Mouse (Mus musculus) liver, adult 2 months (tissue): ENCODE measurements around the gene Nme4.

Experiments
- CTCF ChIP-seq: fragments of 200-500 bp; IDR thresholded peaks from 2 replicates; pipeline ENCODE4 v1.5.1; 2011; ENCODE audit warnings: low read depth, low read length, control low read depth
- POLR2A ChIP-seq: fragments of 200-500 bp; IDR thresholded peaks from 2 replicates; pipeline ENCODE4 v1.6.1; 2011; ENCODE audit warnings: low read length, control low read depth; ENCODE audit not compliant: insufficient read depth; ENCODE audit errors: extremely low read depth

DNA sequence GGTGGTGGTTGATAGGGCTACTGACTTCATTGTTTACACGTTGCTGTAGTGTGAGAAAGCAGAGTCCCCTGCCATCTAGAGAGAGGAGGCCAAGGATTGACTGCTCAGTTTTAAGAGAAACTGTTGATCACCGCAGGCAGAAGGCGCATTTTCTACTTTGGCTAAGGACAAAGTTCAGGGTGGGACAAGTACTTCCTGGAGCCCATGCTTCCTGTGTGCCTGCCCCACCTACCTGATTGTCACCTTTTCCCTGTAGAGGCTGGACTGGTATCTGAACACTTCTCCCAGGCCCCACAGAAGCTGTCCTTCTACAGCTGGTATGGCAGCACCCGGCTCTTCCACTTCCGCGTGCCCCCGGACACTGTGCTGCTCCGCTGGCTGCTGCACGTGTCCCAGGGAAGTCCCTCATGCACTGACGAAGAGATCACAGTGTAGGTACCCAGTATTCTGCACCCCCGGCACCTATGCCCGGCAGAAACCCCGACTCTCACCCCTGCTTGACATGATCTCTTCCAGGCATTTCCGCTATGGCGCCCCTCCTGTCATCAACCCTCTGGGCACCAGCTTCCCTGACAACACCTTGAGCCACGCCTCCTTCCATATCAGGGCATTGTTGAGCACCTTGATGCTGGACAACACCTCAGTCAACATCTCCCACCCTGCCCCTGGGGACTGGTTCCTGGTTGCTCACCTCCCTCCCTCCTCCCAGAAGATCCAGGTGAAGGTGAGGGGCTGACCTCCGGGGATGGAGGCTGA lies 21.3 kb upstream of the Nme4 start:
- no peak for TF ChIP-seq CTCF
- no peak for TF ChIP-seq POLR2A
